Mouse (Mus musculus): Measurements from ENCODE around the gene Cd300a.

The Cd300a gene

GRCm38 (mm10) chr11:114889991-114890518, at the start of gene Cd300a:
Gene Cd300a (plus strand): TSS chr11:114890041.
- DNase-seq (ENCODE audit: low read depth, low spot score) = no peak

GRCm38 (mm10) chr11:114843818-114844463, 45.9 kb upstream of the Cd300a start:
- no peak for DNase-seq (ENCODE audit: low read depth, low spot score)

GRCm38 (mm10) chr11:114844464-114845220, 45.2 kb upstream of the Cd300a start:
- no peak for DNase-seq (ENCODE audit: low read depth, low spot score)

GRCm38 (mm10) chr11:114846336-114846735, 43.5 kb upstream of the Cd300a start:
- DNase-seq (ENCODE audit: low read depth, low spot score) = no peak

GRCm38 (mm10) chr11:114847008-114847407, 42.8 kb upstream of the Cd300a start:
- no peak for DNase-seq (ENCODE audit: low read depth, low spot score)

GRCm38 (mm10) chr11:114849572-114849971, 40.3 kb upstream of the Cd300a start:
- no peak for DNase-seq (ENCODE audit: low read depth, low spot score)

GRCm38 (mm10) chr11:114850066-114850451, 39.8 kb upstream of the Cd300a start:
- DNase-seq (ENCODE audit: low read depth, low spot score) = no peak

- DNase-seq (ENCODE audit: low read depth, low spot score) = no peak
Measured at GRCm38 (mm10) chr11:114850452-114851268, 39.2 kb upstream of the Cd300a start, which contains the start of gene Gprc5c. Gene Gprc5c (plus strand): TSS chr11:114851152.

- no peak for DNase-seq (ENCODE audit: low read depth, low spot score)
Measured at GRCm38 (mm10) chr11:114851269-114851607, 38.6 kb upstream of the Cd300a start.

- no peak for DNase-seq (ENCODE audit: low read depth, low spot score)
Measured at GRCm38 (mm10) chr11:114851608-114852310, 38.1 kb upstream of the Cd300a start.

- DNase-seq (ENCODE audit: low read depth, low spot score) = no peak
Measured at GRCm38 (mm10) chr11:114852311-114853173, 37.3 kb upstream of the Cd300a start.

- DNase-seq (ENCODE audit: low read depth, low spot score) = no peak
Measured at GRCm38 (mm10) chr11:114853174-114853838, 36.5 kb upstream of the Cd300a start.

- no peak for DNase-seq (ENCODE audit: low read depth, low spot score)
Measured at GRCm38 (mm10) chr11:114854581-114854980, 35.3 kb upstream of the Cd300a start.

- DNase-seq (ENCODE audit: low read depth, low spot score) = no peak
Measured at GRCm38 (mm10) chr11:114856125-114856524, 33.7 kb upstream of the Cd300a start.

- no peak for DNase-seq (ENCODE audit: low read depth, low spot score)
Measured at GRCm38 (mm10) chr11:114858641-114859040, 31.2 kb upstream of the Cd300a start.

GRCm38 (mm10) chr11:114861057-114861456, 28.8 kb upstream of the Cd300a start:
- no peak for DNase-seq (ENCODE audit: low read depth, low spot score)

- DNase-seq (ENCODE audit: low read depth, low spot score) = no peak
Measured at GRCm38 (mm10) chr11:114862687-114863086, 27.2 kb upstream of the Cd300a start.

- DNase-seq (ENCODE audit: low read depth, low spot score) = no peak
Measured at GRCm38 (mm10) chr11:114863918-114864420, 25.9 kb upstream of the Cd300a start.

- DNase-seq (ENCODE audit: low read depth, low spot score) = no peak
Measured at GRCm38 (mm10) chr11:114865999-114866398, 23.8 kb upstream of the Cd300a start.

Measured in WW6 (cell line).